Mouse (Mus musculus): ENCODE results near the gene Zmynd8. TPM values are rescaled to one million over a fixed set of nuclear protein-coding genes. Genes with fewer than 3 reads are reported as not detected.

Zmynd8 gene
- total RNA-seq, 1 experiment, result 49.7 TPM

GRCm38 (mm10) chr2:165785312-165786036 is 113.3 kb downstream of the Zmynd8 start:
- in situ Hi-C loops (cut with MboI; ENCODE audit: low sequenced_read_pairs in 2 of 2, unreplicated experiment in 2 of 2), result no loop called here
- H3K9me3 ChIP-seq (ENCODE audit: control insufficient read depth, insufficient read depth, low read depth, low read length), result no peaks in the 10 kb centered on the region
- H3K4me1 ChIP-seq (ENCODE audit: control insufficient read depth in 2 of 2, insufficient read depth in 2 of 2, low read length in 2 of 2, poor library complexity in 1 of 2), result peaks cover 7 to 32% of the 10 kb centered on the region in 2 experiments
- H3K9ac ChIP-seq (ENCODE audit: insufficient read depth, low read depth, low read length, poor library complexity, severe bottlenecking), result peak overlapping the region; percentile 8; the same call in 1 of the 2 replicates
- H3K27ac ChIP-seq (ENCODE audit: insufficient read depth, low read depth, low read length, poor library complexity, severe bottlenecking), result no peak overlapping the region
- peak overlapping the region; percentile 32 to 53 for H3K4me3 ChIP-seq (ENCODE audit: insufficient read depth in 1 of 2, low read depth in 1 of 2, low read length in 2 of 2, poor library complexity in 1 of 2, severe bottlenecking in 1 of 2)
- no peak for TF ChIP-seq ZNF384 (IDR thresholded peaks at IDR 0.05; ENCODE audit: low read depth, low read length)
- no peak for TF ChIP-seq CHD2 (IDR thresholded peaks at IDR 0.05; ENCODE audit: low read depth, low read length)
- TF ChIP-seq HCFC1 (IDR thresholded peaks at IDR 0.05; ENCODE audit: borderline replicate concordance, insufficient read depth, low read length), result no peak
- TF ChIP-seq ZC3H11A (IDR thresholded peaks at IDR 0.05; ENCODE audit: borderline replicate concordance, low read depth, low read length), result no peak
- no peak for TF ChIP-seq MAFK (IDR thresholded peaks at IDR 0.05; ENCODE audit: insufficient read depth, low read depth, low read length)
- H3K36me3 ChIP-seq (ENCODE audit: control insufficient read depth, insufficient read depth, low read length, poor library complexity, severe bottlenecking), result peaks cover 13% of the 10 kb centered on the region; the same call in 1 of the 2 replicates
- peak; percentile 82 for DNase-seq (ENCODE audit: low read depth, low spot score)

GRCm38 (mm10) chr2:165782324-165782723 is 116.5 kb downstream of the Zmynd8 start:
- peak; percentile 90 for DNase-seq (ENCODE audit: low read depth, low spot score)
- peak overlapping the region; percentile 10 to 22; a peak in 2 of 4 replicates for H3K4me3 ChIP-seq (ENCODE audit: insufficient read depth in 1 of 2, low read depth in 1 of 2, low read length in 2 of 2, poor library complexity in 1 of 2, severe bottlenecking in 1 of 2)
- H3K9me3 ChIP-seq (ENCODE audit: control insufficient read depth, insufficient read depth, low read depth, low read length), result no peaks in the 10 kb centered on the region
- no peak overlapping the region for H3K27ac ChIP-seq (ENCODE audit: insufficient read depth, low read depth, low read length, poor library complexity, severe bottlenecking)
- TF ChIP-seq ZC3H11A (IDR thresholded peaks at IDR 0.05; ENCODE audit: borderline replicate concordance, low read depth, low read length), result peak; percentile 77; the same call in 1 of the 2 replicates
- TF ChIP-seq HCFC1 (IDR thresholded peaks at IDR 0.05; ENCODE audit: borderline replicate concordance, insufficient read depth, low read length), result no peak
- in situ Hi-C loops (cut with MboI; ENCODE audit: low sequenced_read_pairs in 2 of 2, unreplicated experiment in 2 of 2), result loop anchor here in 1 of 2 experiments (5.0 kb wide), 1 partner anchor 135 kb away; no protein-coding TSS in a partner anchor
- peaks cover 7 to 26% of the 10 kb centered on the region in 2 experiments for H3K4me1 ChIP-seq (ENCODE audit: control insufficient read depth in 2 of 2, insufficient read depth in 2 of 2, low read length in 2 of 2, poor library complexity in 1 of 2)
- H3K9ac ChIP-seq (ENCODE audit: insufficient read depth, low read depth, low read length, poor library complexity, severe bottlenecking), result peak overlapping the region; percentile 62; the same call in 1 of the 2 replicates
- H3K36me3 ChIP-seq (ENCODE audit: control insufficient read depth, insufficient read depth, low read length, poor library complexity, severe bottlenecking), result peaks cover 4% of the 10 kb centered on the region; the same call in 1 of the 2 replicates

DNA sequence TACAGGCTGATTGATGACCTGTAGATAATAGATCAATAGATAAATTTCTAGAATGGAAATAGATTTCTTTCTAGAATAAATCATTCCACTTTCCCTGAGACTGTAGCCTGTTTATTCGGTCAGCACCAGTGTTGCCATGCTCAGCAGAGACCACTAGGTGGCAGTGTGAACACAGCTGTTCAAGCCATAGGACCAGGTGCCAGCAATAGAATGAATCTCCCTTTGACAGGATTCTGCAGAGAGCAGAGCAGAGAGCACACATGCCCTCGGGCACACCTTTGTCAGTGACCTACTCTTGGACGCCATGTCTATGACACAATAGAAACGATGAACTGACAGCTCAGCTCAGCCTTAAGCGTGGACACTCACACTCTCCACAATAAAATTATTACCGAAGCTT is 119.9 kb downstream of the Zmynd8 start:
- H3K27ac ChIP-seq (ENCODE audit: insufficient read depth, low read depth, low read length, poor library complexity, severe bottlenecking), result no peak overlapping the region
- H3K4me3 ChIP-seq (ENCODE audit: insufficient read depth in 1 of 2, low read depth in 1 of 2, low read length in 2 of 2, poor library complexity in 1 of 2, severe bottlenecking in 1 of 2), result no peak overlapping the region
- H3K9ac ChIP-seq (ENCODE audit: insufficient read depth, low read depth, low read length, poor library complexity, severe bottlenecking), result no peak overlapping the region
- H3K36me3 ChIP-seq (ENCODE audit: control insufficient read depth, insufficient read depth, low read length, poor library complexity, severe bottlenecking), result no peaks in the 10 kb centered on the region
- TF ChIP-seq MAFK (IDR thresholded peaks at IDR 0.05; ENCODE audit: insufficient read depth, low read depth, low read length) (no peak), ZNF384 (IDR thresholded peaks at IDR 0.05; ENCODE audit: low read depth, low read length) (no peak), ZC3H11A (IDR thresholded peaks at IDR 0.05; ENCODE audit: borderline replicate concordance, low read depth, low read length) (peak; percentile 82)
- peak; percentile 73 for DNase-seq (ENCODE audit: low read depth, low spot score)
- H3K9me3 ChIP-seq (ENCODE audit: control insufficient read depth, insufficient read depth, low read depth, low read length), result no peaks in the 10 kb centered on the region
- in situ Hi-C loops (cut with MboI; ENCODE audit: low sequenced_read_pairs in 2 of 2, unreplicated experiment in 2 of 2), result no loop called here
- H3K4me1 ChIP-seq (ENCODE audit: control insufficient read depth in 2 of 2, insufficient read depth in 2 of 2, low read length in 2 of 2, poor library complexity in 1 of 2), result peaks cover 3 to 14% of the 10 kb centered on the region in 2 experiments; a peak in 3 of 4 replicates

DNA sequence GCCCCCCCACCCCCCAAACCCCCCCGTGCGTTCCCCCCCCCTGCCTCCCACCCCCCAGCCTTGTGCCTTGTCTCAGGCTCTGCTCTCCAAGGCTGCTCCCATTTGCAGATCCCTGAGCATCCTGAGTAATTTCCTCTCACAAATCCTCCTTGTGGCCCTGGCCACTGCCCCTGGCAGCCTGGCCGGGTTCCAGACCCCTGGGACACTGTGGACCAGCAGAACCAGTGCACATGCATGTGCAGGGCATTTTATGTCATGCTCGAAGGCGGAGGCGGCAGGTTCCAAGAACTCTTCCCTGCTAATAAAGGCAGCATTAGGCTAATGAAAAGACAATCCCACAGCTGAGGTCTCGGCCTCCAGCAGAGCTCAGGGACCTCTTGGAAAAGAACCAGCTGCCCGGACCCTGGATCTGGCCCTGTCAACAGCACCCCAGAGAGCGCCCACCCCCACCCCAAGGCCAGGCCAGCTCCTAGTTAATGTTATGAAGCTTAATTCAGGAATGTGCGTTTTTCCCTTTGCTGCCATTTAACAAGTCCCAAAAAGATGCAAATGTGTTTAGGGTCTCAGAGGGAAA is 129.4 kb downstream of the Zmynd8 start:
- H3K36me3 ChIP-seq (ENCODE audit: control insufficient read depth, insufficient read depth, low read length, poor library complexity, severe bottlenecking), result no peaks in the 10 kb centered on the region
- in situ Hi-C loops (cut with MboI; ENCODE audit: low sequenced_read_pairs in 2 of 2, unreplicated experiment in 2 of 2), result no loop called here
- TF ChIP-seq MAFK (IDR thresholded peaks at IDR 0.05; ENCODE audit: insufficient read depth, low read depth, low read length), result no peak
- TF ChIP-seq ZC3H11A (IDR thresholded peaks at IDR 0.05; ENCODE audit: borderline replicate concordance, low read depth, low read length), result no peak
- no peak for TF ChIP-seq ZNF384 (IDR thresholded peaks at IDR 0.05; ENCODE audit: low read depth, low read length)
- TF ChIP-seq HCFC1 (IDR thresholded peaks at IDR 0.05; ENCODE audit: borderline replicate concordance, insufficient read depth, low read length), result no peak
- no peak for TF ChIP-seq CHD2 (IDR thresholded peaks at IDR 0.05; ENCODE audit: low read depth, low read length)
- H3K9me3 ChIP-seq (ENCODE audit: control insufficient read depth, insufficient read depth, low read depth, low read length), result no peaks in the 10 kb centered on the region
- H3K4me3 ChIP-seq (ENCODE audit: insufficient read depth in 1 of 2, low read depth in 1 of 2, low read length in 2 of 2, poor library complexity in 1 of 2, severe bottlenecking in 1 of 2), result no peak overlapping the region
- no peak overlapping the region for H3K27ac ChIP-seq (ENCODE audit: insufficient read depth, low read depth, low read length, poor library complexity, severe bottlenecking)
- H3K9ac ChIP-seq (ENCODE audit: insufficient read depth, low read depth, low read length, poor library complexity, severe bottlenecking), result no peak overlapping the region
- H3K4me1 ChIP-seq (ENCODE audit: control insufficient read depth in 2 of 2, insufficient read depth in 2 of 2, low read length in 2 of 2, poor library complexity in 1 of 2), result no peaks in the 10 kb centered on the region
- no peak for DNase-seq (ENCODE audit: low read depth, low spot score)

Data from ES-E14 (cell line).